12 mouse cellular contexts compared by ENCODE assay signal in genomic region chr2:126432481-126433066, GRCm38 (mm10).
"Had no signal": no experiment of that assay in that cellular context is flagged by ENCODE, and none has a peak within 500 bp of the region (broad histone marks: within the 10 kb centered on the region; RNA-seq: fewer than 3 reads in every experiment).

No protein-coding gene starts in this region.

- DNase-seq: kidney, postnatal 10 days; kidney, postnatal 4 days; lung, adult 18-20 months; right cerebral cortex, adult 18-20 months; thymus, adult 18-20 months; thymus, postnatal 14 days had no signal

- H3K9ac ChIP-seq: limb, embryonic 12.5 days; liver, embryonic 14.5 days; midbrain, embryonic 12.5 days; neural tube, embryonic 15.5 days had no signal

- H3K4me3 ChIP-seq: layer of hippocampus, adult 2 months; limb, embryonic 12.5 days; midbrain, embryonic 12.5 days; myocyte; neural tube, embryonic 15.5 days had no signal

- H3K27me3 ChIP-seq: limb, embryonic 12.5 days; midbrain, embryonic 12.5 days; neural tube, embryonic 15.5 days had no signal

- H3K4me2 ChIP-seq: limb, embryonic 12.5 days; midbrain, embryonic 12.5 days; neural tube, embryonic 15.5 days had no signal

- H3K4me1 ChIP-seq: limb, embryonic 12.5 days; midbrain, embryonic 12.5 days; neural tube, embryonic 15.5 days had no signal

- H3K27ac ChIP-seq: layer of hippocampus, adult 2 months; limb, embryonic 12.5 days; liver, embryonic 14.5 days; midbrain, embryonic 12.5 days; neural tube, embryonic 15.5 days had no signal

- H3K9me3 ChIP-seq: limb, embryonic 12.5 days; midbrain, embryonic 12.5 days; neural tube, embryonic 15.5 days had no signal

- H3K36me3 ChIP-seq: limb, embryonic 12.5 days; midbrain, embryonic 12.5 days; neural tube, embryonic 15.5 days had no signal
